Mouse (Mus musculus): Measurements from ENCODE around the gene Maml3. TPM values are rescaled to one million over a fixed set of nuclear protein-coding genes. Genes with fewer than 3 reads are reported as not detected.

The Maml3 gene
- polyA plus RNA-seq, 1 experiment from 2014 or later = 2.6 TPM

- H3K4me1 ChIP-seq (ENCODE audit: control insufficient read depth, insufficient read depth, low read length) = peaks cover 12% of the 10 kb centered on the region
- no peak overlapping the region for H3K4me3 ChIP-seq (ENCODE audit: low read depth, low read length)
- H3K27me3 ChIP-seq (ENCODE audit: control insufficient read depth, insufficient read depth, low read length) = no peaks in the 10 kb centered on the region
- no peak overlapping the region for H3K27ac ChIP-seq (ENCODE audit: low read depth, low read length)
- H3K9me3 ChIP-seq (replicated peaks; ENCODE audit: control insufficient read depth, low read length) = no peaks in the 10 kb centered on the region
- no peaks in the 10 kb centered on the region for H3K36me3 ChIP-seq (ENCODE audit: control insufficient read depth, insufficient read depth, low read length)
- no peak overlapping the region for H3K4me2 ChIP-seq
- no peak for ATAC-seq (replicated peaks; ENCODE audit: insufficient number of reproducible peaks, low FRiP score, low TSS enrichment)
- WGBS (ENCODE audit: insufficient replicate concordance) = 81% methylated on average over 4 of the region's 4 CpGs
- H3K9ac ChIP-seq (ENCODE audit: low read depth, low read length) = no peak overlapping the region
Measured at GRCm38 (mm10) chr3:51875629-51876028, 229.2 kb downstream of the Maml3 start.

- Histone ChIP-seq H3K27ac (ENCODE audit: low read depth, low read length) (no peak overlapping the region), H3K27me3 (ENCODE audit: control insufficient read depth, insufficient read depth, low read length) (no peaks in the 10 kb centered on the region), H3K9me3 (replicated peaks; ENCODE audit: control insufficient read depth, low read length) (no peaks in the 10 kb centered on the region), H3K4me1 (ENCODE audit: control insufficient read depth, insufficient read depth, low read length) (peaks cover 7% of the 10 kb centered on the region), H3K4me3 (ENCODE audit: low read depth, low read length) (no peak overlapping the region), H3K36me3 (ENCODE audit: control insufficient read depth, insufficient read depth, low read length) (no peaks in the 10 kb centered on the region), H3K4me2 (no peak overlapping the region), H3K9ac (ENCODE audit: low read depth, low read length) (no peak overlapping the region)
- ATAC-seq (replicated peaks; ENCODE audit: insufficient number of reproducible peaks, low FRiP score, low TSS enrichment) = no peak
- 60% methylated on average over 3 of the region's 3 CpGs for WGBS (ENCODE audit: insufficient replicate concordance)
Measured at GRCm38 (mm10) chr3:51874252-51874651, 230.6 kb downstream of the Maml3 start.

GRCm38 (mm10) chr3:51872771-51873170 is 232.1 kb downstream of the Maml3 start:
- no peak overlapping the region for H3K27ac ChIP-seq (ENCODE audit: low read depth, low read length)
- H3K9me3 ChIP-seq (replicated peaks; ENCODE audit: control insufficient read depth, low read length) = no peaks in the 10 kb centered on the region
- no peak for ATAC-seq (replicated peaks; ENCODE audit: insufficient number of reproducible peaks, low FRiP score, low TSS enrichment)
- H3K4me1 ChIP-seq (ENCODE audit: control insufficient read depth, insufficient read depth, low read length) = peaks cover 7% of the 10 kb centered on the region
- WGBS (ENCODE audit: insufficient replicate concordance) = 80% methylated on average over 4 of the region's 4 CpGs
- no peak overlapping the region for H3K4me2 ChIP-seq
- H3K4me3 ChIP-seq (ENCODE audit: low read depth, low read length) = no peak overlapping the region
- no peak overlapping the region for H3K9ac ChIP-seq (ENCODE audit: low read depth, low read length)
- H3K27me3 ChIP-seq (ENCODE audit: control insufficient read depth, insufficient read depth, low read length) = no peaks in the 10 kb centered on the region
- H3K36me3 ChIP-seq (ENCODE audit: control insufficient read depth, insufficient read depth, low read length) = no peaks in the 10 kb centered on the region

GRCm38 (mm10) chr3:51871346-51871745 is 233.5 kb downstream of the Maml3 start:
- no peak overlapping the region for H3K27ac ChIP-seq (ENCODE audit: low read depth, low read length)
- ATAC-seq (replicated peaks; ENCODE audit: insufficient number of reproducible peaks, low FRiP score, low TSS enrichment) = no peak
- WGBS (ENCODE audit: insufficient replicate concordance) = 73% methylated on average over 4 of the region's 4 CpGs
- H3K4me1 ChIP-seq (ENCODE audit: control insufficient read depth, insufficient read depth, low read length) = peaks cover 7% of the 10 kb centered on the region
- H3K9me3 ChIP-seq (replicated peaks; ENCODE audit: control insufficient read depth, low read length) = no peaks in the 10 kb centered on the region
- H3K36me3 ChIP-seq (ENCODE audit: control insufficient read depth, insufficient read depth, low read length) = no peaks in the 10 kb centered on the region
- no peak overlapping the region for H3K9ac ChIP-seq (ENCODE audit: low read depth, low read length)
- no peaks in the 10 kb centered on the region for H3K27me3 ChIP-seq (ENCODE audit: control insufficient read depth, insufficient read depth, low read length)
- H3K4me2 ChIP-seq = no peak overlapping the region
- no peak overlapping the region for H3K4me3 ChIP-seq (ENCODE audit: low read depth, low read length)

- no peak for ATAC-seq (replicated peaks; ENCODE audit: insufficient number of reproducible peaks, low FRiP score, low TSS enrichment)
- Histone ChIP-seq H3K9ac (ENCODE audit: low read depth, low read length) (no peak overlapping the region), H3K36me3 (ENCODE audit: control insufficient read depth, insufficient read depth, low read length) (no peaks in the 10 kb centered on the region), H3K27me3 (ENCODE audit: control insufficient read depth, insufficient read depth, low read length) (no peaks in the 10 kb centered on the region), H3K4me1 (ENCODE audit: control insufficient read depth, insufficient read depth, low read length) (peaks cover 7% of the 10 kb centered on the region), H3K9me3 (replicated peaks; ENCODE audit: control insufficient read depth, low read length) (no peaks in the 10 kb centered on the region), H3K27ac (ENCODE audit: low read depth, low read length) (no peak overlapping the region), H3K4me3 (ENCODE audit: low read depth, low read length) (no peak overlapping the region), H3K4me2 (no peak overlapping the region)
- WGBS (ENCODE audit: insufficient replicate concordance) = 75% methylated on average over 6 of the region's 6 CpGs
Measured at GRCm38 (mm10) chr3:51869980-51870379, 234.9 kb downstream of the Maml3 start.

- peaks cover 3% of the 10 kb centered on the region for H3K4me1 ChIP-seq (ENCODE audit: control insufficient read depth, insufficient read depth, low read length)
- H3K9me3 ChIP-seq (replicated peaks; ENCODE audit: control insufficient read depth, low read length) = no peaks in the 10 kb centered on the region
- H3K9ac ChIP-seq (ENCODE audit: low read depth, low read length) = no peak overlapping the region
- H3K36me3 ChIP-seq (ENCODE audit: control insufficient read depth, insufficient read depth, low read length) = no peaks in the 10 kb centered on the region
- no peak for ATAC-seq (replicated peaks; ENCODE audit: insufficient number of reproducible peaks, low FRiP score, low TSS enrichment)
- no peak overlapping the region for H3K27ac ChIP-seq (ENCODE audit: low read depth, low read length)
- H3K27me3 ChIP-seq (ENCODE audit: control insufficient read depth, insufficient read depth, low read length) = no peaks in the 10 kb centered on the region
- WGBS (ENCODE audit: insufficient replicate concordance) = 34% methylated on average over 5 of the region's 5 CpGs
- H3K4me3 ChIP-seq (ENCODE audit: low read depth, low read length) = no peak overlapping the region
- H3K4me2 ChIP-seq = no peak overlapping the region
Measured at GRCm38 (mm10) chr3:51868857-51869256, 236.0 kb downstream of the Maml3 start.

GRCm38 (mm10) chr3:51866446-51866845 is 238.4 kb downstream of the Maml3 start:
- Histone ChIP-seq H3K9ac (ENCODE audit: low read depth, low read length) (no peak overlapping the region), H3K4me2 (no peak overlapping the region), H3K27ac (ENCODE audit: low read depth, low read length) (no peak overlapping the region), H3K36me3 (ENCODE audit: control insufficient read depth, insufficient read depth, low read length) (no peaks in the 10 kb centered on the region), H3K9me3 (replicated peaks; ENCODE audit: control insufficient read depth, low read length) (no peaks in the 10 kb centered on the region), H3K27me3 (ENCODE audit: control insufficient read depth, insufficient read depth, low read length) (no peaks in the 10 kb centered on the region), H3K4me1 (ENCODE audit: control insufficient read depth, insufficient read depth, low read length) (no peaks in the 10 kb centered on the region), H3K4me3 (ENCODE audit: low read depth, low read length) (no peak overlapping the region)
- 84% methylated on average over 5 of the region's 5 CpGs for WGBS (ENCODE audit: insufficient replicate concordance)
- ATAC-seq (replicated peaks; ENCODE audit: insufficient number of reproducible peaks, low FRiP score, low TSS enrichment) = no peak

GRCm38 (mm10) chr3:51861631-51862030 is 243.2 kb downstream of the Maml3 start:
- WGBS (ENCODE audit: insufficient replicate concordance) = 83% methylated on average over 9 of the region's 9 CpGs
- Histone ChIP-seq H3K9me3 (replicated peaks; ENCODE audit: control insufficient read depth, low read length) (no peaks in the 10 kb centered on the region), H3K27me3 (ENCODE audit: control insufficient read depth, insufficient read depth, low read length) (no peaks in the 10 kb centered on the region), H3K4me1 (ENCODE audit: control insufficient read depth, insufficient read depth, low read length) (no peaks in the 10 kb centered on the region), H3K36me3 (ENCODE audit: control insufficient read depth, insufficient read depth, low read length) (no peaks in the 10 kb centered on the region), H3K27ac (ENCODE audit: low read depth, low read length) (no peak overlapping the region), H3K4me2 (no peak overlapping the region), H3K9ac (ENCODE audit: low read depth, low read length) (no peak overlapping the region), H3K4me3 (ENCODE audit: low read depth, low read length) (no peak overlapping the region)
- no peak for ATAC-seq (replicated peaks; ENCODE audit: insufficient number of reproducible peaks, low FRiP score, low TSS enrichment)

- Histone ChIP-seq H3K27ac (ENCODE audit: low read depth, low read length) (no peak overlapping the region), H3K9me3 (replicated peaks; ENCODE audit: control insufficient read depth, low read length) (no peaks in the 10 kb centered on the region), H3K4me2 (no peak overlapping the region), H3K9ac (ENCODE audit: low read depth, low read length) (no peak overlapping the region), H3K36me3 (ENCODE audit: control insufficient read depth, insufficient read depth, low read length) (no peaks in the 10 kb centered on the region), H3K27me3 (ENCODE audit: control insufficient read depth, insufficient read depth, low read length) (no peaks in the 10 kb centered on the region), H3K4me3 (ENCODE audit: low read depth, low read length) (no peak overlapping the region), H3K4me1 (ENCODE audit: control insufficient read depth, insufficient read depth, low read length) (no peaks in the 10 kb centered on the region)
- 83% methylated on average over 7 of the region's 7 CpGs for WGBS (ENCODE audit: insufficient replicate concordance)
- no peak for ATAC-seq (replicated peaks; ENCODE audit: insufficient number of reproducible peaks, low FRiP score, low TSS enrichment)
Measured at GRCm38 (mm10) chr3:51860458-51860857, 244.4 kb downstream of the Maml3 start.
